Mouse (Mus musculus) left cerebral cortex, postnatal 4 days (tissue): Measurements from ENCODE around the gene St3gal3. TPM values are rescaled to one million over a fixed set of nuclear protein-coding genes. Genes with fewer than 3 reads are reported as not detected.
A peak's percentile ranks its signal among the peaks of the same experiment; 100 is the strongest.

ENCODE experiments used
- DNase-seq: peaks from one replicate; pipeline ENCODE4 v3.0.0-alpha.2; 2022
- intact Hi-C: fragments of 180-260 bp; cut with DNase I; formaldehyde crosslinking; loops from one replicate; pipeline ENCODE4 v1.15.1; 2025
- total RNA-seq, 2 experiments: library from RNA; stranded (reverse); gene quantifications; 2 replicates each; pipeline ENCODE4 v1.2.3; 2021

Gene St3gal3
- total RNA-seq, 2 experiments from 2014 or later: 36.7 to 38.7 TPM

- no peak for DNase-seq
- intact Hi-C loops: no loop called here
These were observed 187.2 kb downstream of the St3gal3 start for GRCm38 (mm10) chr4:117947493-117947892.

GRCm38 (mm10) chr4:117946639-117947305, 187.9 kb downstream of the St3gal3 start:
- no peak for DNase-seq
- intact Hi-C loops: no loop called here

GRCm38 (mm10) chr4:117943317-117943716, 191.4 kb downstream of the St3gal3 start:
- intact Hi-C loops: no loop called here
- DNase-seq: no peak

GRCm38 (mm10) chr4:117936964-117937363, 197.8 kb downstream of the St3gal3 start:
- DNase-seq: no peak
- intact Hi-C loops: no loop called here

- intact Hi-C loops: no loop called here
- DNase-seq: no peak
These were observed 200.6 kb downstream of the St3gal3 start for GRCm38 (mm10) chr4:117934081-117934480.

- DNase-seq: no peak
- intact Hi-C loops: no loop called here
These were observed 201.5 kb downstream of the St3gal3 start for GRCm38 (mm10) chr4:117933248-117933647.

GRCm38 (mm10) chr4:117929391-117929881, 205.3 kb downstream of the St3gal3 start, which contains the start of gene Artn:
Artn (minus strand) TSS chr4:117929763.
- intact Hi-C loops: loop anchor here (5.0 kb wide), 1 partner anchor 153 kb away; no protein-coding TSS in a partner anchor
- DNase-seq: no peak

GRCm38 (mm10) chr4:117928699-117929241, 205.9 kb downstream of the St3gal3 start:
- peak; percentile 44 for DNase-seq
- intact Hi-C loops: loop anchor here (5.0 kb wide), 1 partner anchor 154 kb away; no protein-coding TSS in a partner anchor

- DNase-seq: peak; percentile 76
- intact Hi-C loops: loop anchor here (5.0 kb wide), 1 partner anchor 154 kb away; no protein-coding TSS in a partner anchor
These were observed 206.5 kb downstream of the St3gal3 start for GRCm38 (mm10) chr4:117928234-117928633.

- intact Hi-C loops: loop anchor here (5.0 kb wide), 1 partner anchor 155 kb away; no protein-coding TSS in a partner anchor
- DNase-seq: peak; percentile 42
These were observed 207.9 kb downstream of the St3gal3 start for GRCm38 (mm10) chr4:117926545-117927482.

- intact Hi-C loops: loop anchor here (5.0 kb wide), 1 partner anchor 157 kb away; no protein-coding TSS in a partner anchor
- DNase-seq: no peak
These were observed 209.8 kb downstream of the St3gal3 start for GRCm38 (mm10) chr4:117924916-117925315.

GRCm38 (mm10) chr4:117923450-117923849, 211.3 kb downstream of the St3gal3 start:
- DNase-seq: no peak
- intact Hi-C loops: no loop called here

- intact Hi-C loops: no loop called here
- no peak for DNase-seq
These were observed 213.4 kb downstream of the St3gal3 start for GRCm38 (mm10) chr4:117921358-117921757.

GRCm38 (mm10) chr4:117918762-117919161, 216.0 kb downstream of the St3gal3 start:
- no peak for DNase-seq
- intact Hi-C loops: no loop called here

GRCm38 (mm10) chr4:117918261-117918660, 216.5 kb downstream of the St3gal3 start:
- no peak for DNase-seq
- intact Hi-C loops: no loop called here

GRCm38 (mm10) chr4:117917847-117918246, 216.9 kb downstream of the St3gal3 start:
- no peak for DNase-seq
- intact Hi-C loops: no loop called here

- DNase-seq: no peak
- intact Hi-C loops: no loop called here
These were observed 217.3 kb downstream of the St3gal3 start for GRCm38 (mm10) chr4:117917402-117917801.

GRCm38 (mm10) chr4:117916386-117916785, 218.3 kb downstream of the St3gal3 start:
- intact Hi-C loops: no loop called here
- DNase-seq: no peak

GRCm38 (mm10) chr4:117915489-117916105, 219.1 kb downstream of the St3gal3 start:
- intact Hi-C loops: no loop called here
- no peak for DNase-seq
